Mouse (Mus musculus): ENCODE measurements around the gene Gm10717.
"Not testable (repeated sequence)": the region's sequence is repeated elsewhere in the genome, so short reads cannot be mapped to it uniquely, and the experiment has no call there.

Gene Gm10717

DNA sequence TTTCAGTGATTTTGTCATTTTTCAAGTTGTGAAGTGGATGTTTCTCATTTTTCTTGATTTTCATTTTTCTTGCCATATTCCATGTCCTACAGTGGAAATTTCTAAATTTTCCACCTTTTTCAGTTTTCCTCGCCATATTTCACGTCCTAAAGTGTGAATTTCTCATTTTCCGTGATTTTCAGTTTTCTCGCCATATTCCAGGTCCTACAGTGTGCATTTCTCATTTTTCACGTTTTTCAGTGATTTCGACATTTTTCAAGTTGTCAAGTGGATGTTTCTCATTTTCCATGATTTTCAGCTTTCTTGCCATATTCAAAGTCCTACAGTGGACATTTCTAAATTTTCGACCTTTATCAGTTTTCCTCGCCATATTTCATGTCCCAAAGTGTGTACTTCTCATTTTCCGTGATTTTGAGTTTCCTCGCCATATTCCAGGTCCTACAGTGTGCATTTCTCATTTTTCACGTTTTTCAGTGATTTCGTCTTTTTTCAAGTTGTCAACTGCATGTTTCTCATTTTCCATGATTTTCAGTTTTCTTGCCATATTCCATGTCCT, at the start of gene Gm10717:
TSS of gene Gm10717 (plus strand) at position 506 of the 556 bp plus-strand sequence.
- POLR2A ChIA-PET, CTCF ChIA-PET: not testable (repeated sequence)

DNA sequence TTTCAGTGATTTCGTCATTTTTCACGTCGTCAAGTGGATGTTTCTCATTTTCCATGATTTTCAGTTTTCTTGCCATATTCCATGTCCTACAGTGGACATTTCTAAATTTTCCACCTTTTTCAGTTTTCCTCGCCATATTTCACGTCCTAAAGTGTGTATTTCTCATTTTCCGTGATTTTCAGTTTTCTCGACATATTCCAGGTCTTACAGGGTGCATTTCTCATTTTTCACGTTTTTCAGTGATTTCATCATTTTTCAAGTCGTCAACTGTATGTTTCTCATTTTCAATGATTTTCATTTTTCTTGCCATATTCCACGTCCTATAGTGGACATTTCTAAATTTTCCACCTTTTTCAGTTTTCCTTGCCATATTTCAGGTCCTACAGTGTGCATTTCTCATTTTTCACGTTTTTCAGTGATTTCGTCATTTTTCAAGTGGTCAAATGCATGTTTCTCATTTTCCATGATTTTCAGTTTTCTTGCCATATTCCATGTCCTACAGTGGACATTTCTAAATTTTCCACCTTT, 24.7 kb upstream of the Gm10717 start, which contains the start of gene Gm10722:
TSS of gene Gm10722 (plus strand) at position 478 of the 528 bp plus-strand sequence.
- CTCF ChIA-PET, POLR2A ChIA-PET: not testable (repeated sequence)

DNA sequence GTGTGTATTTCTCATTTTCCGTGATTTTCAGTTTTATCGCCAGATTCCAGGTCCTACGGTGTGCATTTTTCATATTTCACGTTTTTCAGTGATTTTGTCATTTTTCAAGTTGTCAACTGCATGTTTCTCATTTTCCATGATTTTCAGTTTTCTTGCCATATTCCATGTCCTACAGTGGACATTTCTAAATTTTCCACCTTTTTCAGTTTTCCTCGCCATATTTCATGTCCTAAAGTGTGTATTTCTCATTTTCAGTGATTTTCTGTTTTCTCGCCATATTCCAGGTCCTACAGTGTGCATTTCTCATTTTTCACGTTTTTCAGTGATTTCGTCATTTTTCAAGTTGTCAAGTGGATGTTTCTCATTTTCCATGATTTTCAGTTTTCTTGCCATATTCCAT, 24.2 kb upstream of the Gm10717 start:
- CTCF ChIA-PET, POLR2A ChIA-PET: not testable (repeated sequence)

DNA sequence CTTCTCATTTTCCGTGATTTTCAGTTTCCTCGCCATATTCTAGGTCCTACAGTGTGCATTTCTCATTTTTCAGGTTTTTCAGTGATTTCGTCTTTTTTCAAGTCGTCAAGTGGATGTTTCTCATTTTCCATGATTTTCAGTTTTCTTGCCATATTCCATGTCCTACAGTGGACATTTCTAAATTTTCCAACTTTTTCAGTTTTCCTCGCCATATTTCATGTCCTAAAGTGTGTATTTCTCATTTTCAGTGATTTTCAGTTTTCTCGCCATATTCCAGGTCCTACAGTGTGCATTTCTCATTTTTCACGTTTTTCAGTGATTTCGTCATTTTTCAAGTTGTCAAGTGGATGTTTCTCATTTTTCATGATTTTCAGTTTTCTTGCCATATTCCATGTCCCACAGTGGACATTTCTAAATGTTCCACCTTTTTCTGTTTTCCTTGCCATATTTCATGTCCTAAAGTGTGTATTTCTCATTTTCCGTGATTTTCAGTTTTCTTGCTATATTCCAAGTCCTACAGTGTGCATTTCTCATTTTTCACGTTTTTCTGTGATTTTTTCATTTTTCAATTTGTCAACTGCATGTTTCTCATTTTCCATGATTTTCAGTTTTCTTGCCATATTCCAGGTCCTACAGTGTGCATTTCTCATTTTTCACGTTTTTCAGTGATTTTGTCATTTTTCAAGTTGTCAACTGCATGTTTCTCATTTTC, 23.1 kb upstream of the Gm10717 start:
- POLR2A ChIA-PET, result not testable (repeated sequence)

DNA sequence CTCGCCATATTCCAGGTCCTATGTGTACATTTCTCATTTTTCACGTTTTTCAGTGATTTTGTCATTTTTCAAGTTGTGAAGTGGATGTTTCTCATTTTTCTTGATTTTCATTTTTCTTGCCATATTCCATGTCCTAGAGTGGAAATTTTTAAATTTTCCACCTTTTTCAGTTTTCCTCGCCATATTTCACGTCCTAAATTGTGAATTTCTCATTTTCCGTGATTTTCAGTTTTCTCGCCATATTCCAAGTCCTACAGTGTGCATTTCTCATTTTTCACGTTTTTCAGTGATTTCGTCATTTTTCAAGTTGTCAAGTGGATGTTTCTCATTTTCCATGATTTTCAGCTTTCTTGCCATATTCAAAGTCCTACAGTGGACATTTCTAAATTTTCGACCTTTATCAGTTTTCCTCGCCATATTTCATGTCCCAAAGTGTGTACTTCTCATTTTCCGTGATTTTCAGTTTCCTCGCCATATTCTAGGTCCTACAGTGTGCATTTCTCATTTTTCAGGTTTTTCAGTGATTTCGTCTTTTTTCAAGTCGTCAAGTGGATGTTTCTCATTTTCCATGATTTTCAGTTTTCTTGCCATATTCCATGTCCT, 22.3 kb upstream of the Gm10717 start, which contains the start of gene Gm11168:
TSS of gene Gm11168 (plus strand) at position 553 of the 603 bp plus-strand sequence.
- CTCF ChIA-PET, POLR2A ChIA-PET: not testable (repeated sequence)

More for the DNA sequence above, 23.1 kb upstream of the Gm10717 start:
- CTCF ChIA-PET, result not testable (repeated sequence)

DNA sequence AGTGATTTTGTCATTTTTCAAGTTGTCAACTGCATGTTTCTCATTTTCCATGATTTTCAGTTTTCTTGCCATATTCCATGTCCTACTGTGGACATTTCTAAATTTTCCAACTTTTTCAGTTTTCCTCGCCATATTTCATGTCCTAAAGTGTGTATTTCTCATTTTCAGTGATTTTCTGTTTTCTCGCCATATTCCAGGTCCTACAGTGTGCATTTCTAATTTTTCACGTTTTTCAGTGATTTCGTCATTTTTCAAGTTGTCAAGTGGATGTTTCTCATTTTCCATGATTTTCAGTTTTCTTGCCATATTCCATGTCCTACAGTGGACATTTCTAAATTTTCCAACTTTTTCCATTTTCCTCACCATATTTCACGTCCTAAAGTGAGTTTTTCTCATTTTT, 19.0 kb upstream of the Gm10717 start:
- POLR2A ChIA-PET, CTCF ChIA-PET: not testable (repeated sequence)

DNA sequence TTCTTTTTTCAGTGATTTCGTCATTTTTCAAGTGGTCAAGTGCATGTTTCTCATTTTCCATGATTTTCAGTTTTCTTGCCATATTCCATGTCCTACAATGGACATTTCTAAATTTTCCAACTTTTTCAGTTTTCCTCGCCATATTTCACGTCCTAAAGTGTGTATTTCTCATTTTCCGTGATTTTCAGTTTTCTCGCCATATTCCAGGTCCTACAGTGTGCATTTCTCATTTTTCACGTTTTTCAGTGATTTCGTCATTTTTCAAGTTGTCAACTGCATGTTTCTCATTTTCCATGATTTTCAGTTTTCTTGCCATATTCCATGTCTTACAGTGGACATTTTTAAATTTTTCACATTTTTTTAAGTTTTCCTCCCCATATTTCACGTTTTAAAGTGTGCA, 18.6 kb upstream of the Gm10717 start:
- POLR2A ChIA-PET, CTCF ChIA-PET: not testable (repeated sequence)

DNA sequence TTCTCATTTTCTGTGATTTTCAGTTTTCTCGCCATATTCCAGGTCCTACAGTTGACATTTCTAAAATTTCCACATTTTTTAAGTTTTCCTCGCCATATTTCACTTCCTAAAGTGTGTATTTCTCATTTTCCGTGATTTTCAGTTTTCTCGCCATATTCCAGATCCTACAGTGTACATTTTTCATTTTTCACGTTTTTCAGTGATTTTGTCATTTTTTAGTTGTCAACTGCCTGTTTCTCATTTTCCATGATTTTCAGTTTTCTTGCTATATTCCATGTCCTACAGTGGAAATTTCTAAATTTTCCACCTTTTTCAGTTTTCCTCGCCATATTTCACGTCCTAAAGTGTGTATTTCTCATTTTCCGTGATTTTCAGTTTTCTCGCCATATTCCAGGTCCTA, 17.9 kb upstream of the Gm10717 start:
- CTCF ChIA-PET, POLR2A ChIA-PET: not testable (repeated sequence)

DNA sequence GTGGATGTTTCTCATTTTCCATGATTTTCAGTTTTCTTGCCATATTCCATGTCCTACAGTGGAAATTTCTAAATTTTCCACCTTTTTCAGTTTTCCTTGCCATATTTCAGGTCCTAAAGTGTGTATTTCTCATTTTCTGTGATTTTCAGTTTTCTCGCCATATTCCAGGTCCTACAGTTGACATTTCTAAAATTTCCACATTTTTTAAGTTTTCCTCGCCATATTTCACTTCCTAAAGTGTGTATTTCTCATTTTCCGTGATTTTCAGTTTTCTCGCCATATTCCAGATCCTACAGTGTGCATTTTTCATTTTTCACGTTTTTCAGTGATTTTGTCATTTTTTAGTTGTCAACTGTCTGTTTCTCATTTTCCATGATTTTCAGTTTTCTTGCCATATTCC, 15.9 kb upstream of the Gm10717 start:
- POLR2A ChIA-PET, CTCF ChIA-PET: not testable (repeated sequence)

DNA sequence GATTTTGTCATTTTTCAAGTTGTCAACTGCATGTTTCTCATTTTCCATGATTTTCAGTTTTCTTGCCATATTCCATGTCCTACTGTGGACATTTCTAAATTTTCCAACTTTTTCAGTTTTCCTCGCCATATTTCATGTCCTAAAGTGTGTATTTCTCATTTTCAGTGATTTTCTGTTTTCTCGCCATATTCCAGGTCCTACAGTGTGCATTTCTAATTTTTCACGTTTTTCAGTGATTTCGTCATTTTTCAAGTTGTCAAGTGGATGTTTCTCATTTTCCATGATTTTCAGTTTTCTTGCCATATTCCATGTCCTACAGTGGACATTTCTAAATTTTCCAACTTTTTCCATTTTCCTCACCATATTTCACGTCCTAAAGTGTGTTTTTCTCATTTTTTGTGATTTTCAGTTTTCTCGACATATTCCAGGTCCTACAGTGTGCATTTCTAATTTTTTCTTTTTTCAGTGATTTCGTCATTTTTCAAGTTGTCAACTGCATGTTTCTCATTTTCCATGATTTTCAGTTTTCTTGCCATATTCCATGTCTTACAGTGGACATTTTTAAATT, 13.1 kb upstream of the Gm10717 start:
- POLR2A ChIA-PET, CTCF ChIA-PET: not testable (repeated sequence)

DNA sequence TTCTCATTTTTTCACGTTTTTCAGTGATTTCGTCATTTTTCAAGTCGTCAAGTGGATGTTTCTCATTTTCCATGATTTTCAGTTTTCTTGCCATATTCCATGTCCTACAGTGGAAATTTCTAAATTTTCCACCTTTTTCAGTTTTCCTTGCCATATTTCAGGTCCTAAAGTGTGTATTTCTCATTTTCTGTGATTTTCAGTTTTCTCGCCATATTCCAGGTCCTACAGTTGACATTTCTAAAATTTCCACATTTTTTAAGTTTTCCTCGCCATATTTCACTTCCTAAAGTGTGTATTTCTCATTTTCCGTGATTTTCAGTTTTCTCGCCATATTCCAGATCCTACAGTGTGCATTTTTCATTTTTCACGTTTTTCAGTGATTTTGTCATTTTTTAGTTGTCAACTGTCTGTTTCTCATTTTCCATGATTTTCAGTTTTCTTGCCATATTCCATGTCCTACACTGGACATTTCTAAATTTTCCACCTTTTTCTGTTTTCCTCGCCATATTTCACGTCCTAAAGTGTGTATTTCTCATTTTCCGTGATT, 12.4 kb upstream of the Gm10717 start, which contains the start of gene Gm10721:
TSS of gene Gm10721 (plus strand) at position 408 of the 547 bp plus-strand sequence.
- POLR2A ChIA-PET, CTCF ChIA-PET: not testable (repeated sequence)

DNA sequence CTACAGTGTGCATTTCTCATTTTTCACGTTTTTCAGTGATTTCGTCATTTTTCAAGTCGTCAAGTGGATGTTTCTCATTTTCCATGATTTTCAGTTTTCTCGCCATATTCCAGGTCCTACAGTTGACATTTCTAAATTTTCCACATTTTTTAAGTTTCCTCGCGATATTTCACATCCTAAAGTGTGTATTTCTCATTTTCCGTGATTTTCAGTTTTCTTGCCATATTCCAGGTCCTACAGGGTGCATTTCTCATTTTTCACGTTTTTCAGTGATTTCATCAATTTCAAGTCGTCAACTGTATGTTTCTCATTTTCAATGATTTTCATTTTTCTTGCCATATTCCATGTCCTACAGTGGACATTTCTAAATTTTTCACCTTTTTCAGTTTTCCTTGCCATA, 9.9 kb upstream of the Gm10717 start, which contains the start of gene Gm10720:
TSS of gene Gm10720 (plus strand) at position 301 of the 400 bp plus-strand sequence.
- CTCF ChIA-PET, POLR2A ChIA-PET: not testable (repeated sequence)

DNA sequence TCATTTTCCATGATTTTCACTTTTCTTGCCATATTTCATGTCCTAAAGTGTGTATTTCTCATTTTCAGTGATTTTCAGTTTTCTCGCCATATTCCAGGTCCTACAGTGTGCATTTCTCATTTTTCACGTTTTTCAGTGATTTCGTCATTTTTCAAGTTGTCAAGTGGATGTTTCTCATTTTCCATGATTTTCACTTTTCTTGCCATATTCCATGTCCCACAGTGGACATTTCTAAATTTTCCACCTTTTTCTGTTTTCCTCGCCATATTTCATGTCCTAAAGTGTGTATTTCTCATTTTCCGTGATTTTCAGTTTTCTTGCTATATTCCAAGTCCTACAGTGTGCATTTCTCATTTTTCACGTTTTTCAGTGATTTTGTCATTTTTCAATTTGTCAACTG, 9.3 kb upstream of the Gm10717 start:
- POLR2A ChIA-PET, CTCF ChIA-PET: not testable (repeated sequence)

DNA sequence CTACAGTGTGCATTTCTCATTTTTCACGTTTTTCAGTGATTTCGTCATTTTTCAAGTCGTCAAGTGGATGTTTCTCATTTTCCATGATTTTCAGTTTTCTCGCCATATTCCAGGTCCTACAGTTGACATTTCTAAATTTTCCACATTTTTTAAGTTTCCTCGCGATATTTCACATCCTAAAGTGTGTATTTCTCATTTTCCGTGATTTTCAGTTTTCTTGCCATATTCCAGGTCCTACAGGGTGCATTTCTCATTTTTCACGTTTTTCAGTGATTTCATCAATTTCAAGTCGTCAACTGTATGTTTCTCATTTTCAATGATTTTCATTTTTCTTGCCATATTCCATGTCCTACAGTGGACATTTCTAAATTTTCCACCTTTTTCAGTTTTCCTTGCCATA, 8.1 kb upstream of the Gm10717 start, which contains the start of gene Gm10719:
TSS of gene Gm10719 (plus strand) at position 301 of the 400 bp plus-strand sequence.
- POLR2A ChIA-PET, CTCF ChIA-PET: not testable (repeated sequence)

DNA sequence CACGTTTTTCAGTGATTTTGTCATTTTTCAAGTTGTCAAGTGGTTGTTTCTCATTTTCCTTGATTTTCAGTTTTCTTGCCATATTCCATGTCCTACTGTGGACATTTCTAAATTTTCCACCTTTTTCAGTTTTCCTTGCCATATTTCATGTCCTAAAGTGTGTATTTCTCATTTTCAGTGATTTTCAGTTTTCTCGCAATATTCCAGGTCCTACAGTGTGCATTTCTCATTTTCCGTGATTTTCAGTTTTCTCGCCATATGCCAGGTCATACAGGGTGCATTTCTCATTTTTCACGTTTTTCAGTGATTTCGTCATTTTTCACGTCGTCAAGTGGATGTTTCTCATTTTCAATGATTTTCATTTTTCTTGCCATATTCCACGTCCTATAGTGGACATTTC, 6.3 kb upstream of the Gm10717 start:
- POLR2A ChIA-PET, CTCF ChIA-PET: not testable (repeated sequence)

DNA sequence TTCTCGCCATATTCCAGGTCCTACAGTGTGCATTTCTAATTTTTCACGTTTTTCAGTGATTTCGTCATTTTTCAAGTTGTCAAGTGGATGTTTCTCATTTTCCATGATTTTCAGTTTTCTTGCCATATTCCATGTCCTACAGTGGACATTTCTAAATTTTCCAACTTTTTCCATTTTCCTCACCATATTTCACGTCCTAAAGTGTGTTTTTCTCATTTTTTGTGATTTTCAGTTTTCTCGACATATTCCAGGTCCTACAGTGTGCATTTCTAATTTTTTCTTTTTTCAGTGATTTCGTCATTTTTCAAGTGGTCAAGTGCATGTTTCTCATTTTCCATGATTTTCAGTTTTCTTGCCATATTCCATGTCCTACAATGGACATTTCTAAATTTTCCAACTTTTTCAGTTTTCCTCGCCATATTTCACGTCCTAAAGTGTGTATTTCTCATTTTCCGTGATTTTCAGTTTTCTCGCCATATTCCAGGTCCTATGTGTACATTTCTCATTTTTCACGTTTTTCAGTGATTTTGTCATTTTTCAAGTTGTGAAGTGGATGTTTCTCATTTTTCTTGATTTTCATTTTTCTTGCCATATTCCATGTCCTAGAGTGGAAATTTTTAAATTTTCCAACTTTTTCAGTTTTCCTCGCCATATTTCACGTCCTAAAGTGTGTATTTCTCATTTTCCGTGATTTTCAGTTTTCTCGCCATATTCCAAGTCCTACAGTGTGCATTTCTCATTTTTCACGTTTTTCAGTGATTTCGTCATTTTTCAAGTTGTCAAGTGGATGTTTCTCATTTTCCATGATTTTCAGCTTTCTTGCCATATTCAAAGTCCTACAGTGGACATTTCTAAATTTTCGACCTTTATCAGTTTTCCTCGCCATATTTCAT, 5.1 kb upstream of the Gm10717 start:
- POLR2A ChIA-PET, CTCF ChIA-PET: not testable (repeated sequence)

DNA sequence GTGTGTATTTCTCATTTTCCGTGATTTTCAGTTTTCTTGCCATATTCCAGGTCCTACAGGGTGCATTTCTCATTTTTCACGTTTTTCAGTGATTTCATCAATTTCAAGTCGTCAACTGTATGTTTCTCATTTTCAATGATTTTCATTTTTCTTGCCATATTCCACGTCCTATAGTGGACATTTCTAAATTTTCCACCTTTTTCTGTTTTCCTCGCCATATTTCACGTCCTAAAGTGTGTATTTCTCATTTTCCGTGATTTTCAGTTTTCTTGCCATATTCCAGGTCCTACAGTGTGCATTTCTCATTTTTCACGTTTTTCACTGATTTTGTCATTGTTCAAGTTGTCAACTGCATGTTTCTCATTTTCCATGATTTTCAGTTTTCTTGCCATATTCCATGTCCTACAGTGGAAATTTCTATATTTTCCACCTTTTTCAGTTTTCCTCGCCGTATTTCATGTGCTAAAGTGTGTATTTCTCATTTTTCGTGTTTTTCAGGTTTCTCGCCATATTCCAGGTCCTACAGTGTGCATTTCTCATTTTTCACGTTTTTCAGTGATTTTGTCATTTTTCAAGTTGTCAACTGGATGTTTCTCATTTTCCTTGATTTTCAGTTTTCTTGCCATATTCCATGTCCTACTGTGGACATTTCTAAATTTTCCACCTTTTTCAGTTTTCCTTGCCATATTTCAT, 2.8 kb upstream of the Gm10717 start:
- POLR2A ChIA-PET, CTCF ChIA-PET: not testable (repeated sequence)

DNA sequence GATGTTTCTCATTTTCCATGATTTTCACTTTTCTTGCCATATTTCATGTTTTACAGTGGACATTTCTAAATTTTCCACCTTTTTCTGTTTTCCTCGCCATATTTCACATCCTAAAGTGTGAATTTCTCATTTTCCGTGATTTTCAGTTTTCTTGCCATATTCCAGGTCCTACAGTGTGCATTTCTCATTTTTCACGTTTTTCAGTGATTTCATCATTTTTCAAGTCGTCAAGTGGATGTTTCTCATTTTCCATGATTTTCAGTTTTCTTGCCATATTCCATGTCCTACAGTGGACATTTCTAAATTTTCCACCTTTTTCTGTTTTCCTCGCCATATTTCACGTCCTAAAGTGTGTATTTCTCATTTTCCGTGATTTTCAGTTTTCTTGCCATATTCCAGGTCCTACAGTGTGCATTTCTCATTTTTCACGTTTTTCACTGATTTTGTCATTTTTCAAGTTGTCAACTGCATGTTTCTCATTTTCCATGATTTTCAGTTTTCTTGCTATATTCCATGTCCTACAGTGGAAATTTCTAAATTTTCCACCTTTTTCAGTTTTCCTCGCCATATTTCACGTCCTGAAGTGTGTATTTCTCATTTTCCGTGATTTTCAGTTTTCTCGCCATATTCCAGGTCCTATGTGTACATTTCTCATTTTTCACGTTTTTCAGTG, 1.8 kb upstream of the Gm10717 start, which contains the start of gene Gm10718:
TSS of gene Gm10718 (plus strand) at position 236 of the 673 bp plus-strand sequence.
- CTCF ChIA-PET, POLR2A ChIA-PET: not testable (repeated sequence)
